Mouse (Mus musculus) heart, embryonic 14.5 days (tissue): ENCODE results near the gene Tpcn1. TPM values are rescaled to one million over a fixed set of nuclear protein-coding genes. Genes with fewer than 3 reads are reported as not detected.
A peak's percentile ranks its signal among the peaks of the same experiment; 100 is the strongest.

Experiments used
- ATAC-seq: fragments of 200-750 bp; cut with Nextera tagmentation; 2 replicates; pipeline ENCODE4 v1.8.0; 2017; ENCODE audit warnings: low read depth, moderate TSS enrichment; ENCODE audit not compliant: insufficient number of reproducible peaks, insufficient read depth, low FRiP score
- H3K27ac ChIP-seq, 2 experiments: fragments of 200-500 bp in 1 of 2; fragments of 300-500 bp in 1 of 2; sonication (generic) in 1 of 2; replicated peaks in 1 of 2; 2 replicates each; pipeline ENCODE4 v1.5.1; 2012 to 2014; ENCODE audit warnings: low read depth in 2 of 2, low read length in 2 of 2, control low read depth in 1 of 2, mild to moderate bottlenecking in 1 of 2, mixed read lengths in 1 of 2; ENCODE audit not compliant: control insufficient read depth in 1 of 2, insufficient read depth in 1 of 2
- H3K27me3 ChIP-seq: fragments of 300-500 bp; sonication (generic); 2 replicates; pipeline ENCODE4 v1.6.1; 2014; ENCODE audit warnings: mild to moderate bottlenecking, low read length, control low read depth; ENCODE audit not compliant: control insufficient read depth, insufficient read depth
- H3K36me3 ChIP-seq: fragments of 300-500 bp; sonication (generic); 2 replicates; pipeline ENCODE4 v1.6.1; 2014; ENCODE audit warnings: mild to moderate bottlenecking, control low read depth, low read length, mixed read lengths; ENCODE audit not compliant: control insufficient read depth, insufficient read depth
- H3K4me1 ChIP-seq, 2 experiments: fragments of 200-500 bp in 1 of 2; fragments of 300-500 bp in 1 of 2; sonication (generic) in 1 of 2; 2 replicates each; pipeline ENCODE4 v1.6.1; 2012 to 2014; ENCODE audit warnings: low read length in 2 of 2, control low read depth in 1 of 2, mixed read lengths in 1 of 2; ENCODE audit not compliant: control insufficient read depth in 2 of 2, insufficient read depth in 2 of 2
- H3K4me2 ChIP-seq: fragments of 300-500 bp; sonication (generic); 2 replicates; pipeline ENCODE4 v1.6.1; 2014; ENCODE audit warnings: mild to moderate bottlenecking, low read length
- H3K4me3 ChIP-seq, 2 experiments: fragments of 200-500 bp in 1 of 2; fragments of 300-500 bp in 1 of 2; sonication (generic) in 1 of 2; 2 replicates each; pipeline ENCODE4 v1.5.1; 2012 to 2014; ENCODE audit warnings: low read length in 2 of 2, mild to moderate bottlenecking in 2 of 2, control low read depth in 1 of 2, low read depth in 1 of 2, moderate library complexity in 1 of 2; ENCODE audit not compliant: control insufficient read depth in 1 of 2, insufficient read depth in 1 of 2
- H3K9ac ChIP-seq: fragments of 300-500 bp; sonication (generic); 2 replicates; pipeline ENCODE4 v1.6.1; 2014; ENCODE audit warnings: mild to moderate bottlenecking, low read length
- H3K9me3 ChIP-seq: fragments of 300-500 bp; sonication (generic); 2 replicates; pipeline ENCODE4 v1.6.1; 2016; ENCODE audit warnings: low read length, control low read depth; ENCODE audit not compliant: control insufficient read depth
- WGBS: fragments of 180-500 bp; shearing (Covaris S2); extraction: QIAGEN DNeasy Blood & Tissue Kit; methylation state at CpG from one replicate; pipeline ENCODE4 v1.1.7; 2014; 5-methylcytosine and 5-hydroxymethylcytosine counted together
- polyA plus RNA-seq: library from polyadenylated mRNA; unstranded; fragments of >200 nt; fragmentation: Nextera tagmentation; extraction: Ambion mirVana; gene quantifications from 2 replicates; pipeline ENCODE4 v1.2.1, GENCODE M21; 2014

The Tpcn1 gene
- polyA plus RNA-seq, 1 experiment from 2014 or later = 17.1 TPM

DNA sequence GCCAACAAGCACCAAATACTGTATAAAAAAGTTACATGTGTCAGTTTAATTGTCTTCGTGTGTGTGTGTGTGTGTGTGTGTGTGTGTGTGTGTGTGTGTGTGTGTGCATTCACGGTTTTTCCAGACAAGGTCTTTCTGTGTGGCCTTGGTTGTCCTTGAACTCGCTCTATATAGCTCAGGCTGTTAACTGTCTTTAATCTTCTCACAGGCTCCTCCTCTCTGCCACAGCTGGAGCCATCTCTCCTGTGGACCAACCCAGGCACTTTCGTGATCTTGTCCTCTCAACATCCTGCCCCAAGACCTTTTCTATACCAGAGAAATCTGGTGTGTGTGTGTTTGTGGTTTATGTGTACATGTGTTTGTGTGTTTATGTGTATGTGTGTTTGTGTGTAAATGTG lies 24.6 kb downstream of the Tpcn1 start:
- H3K9me3 ChIP-seq = no peaks in the 10 kb centered on the region
- 27% methylated on average over 4 of the region's 4 CpGs for WGBS
- no peak overlapping the region for H3K4me3 ChIP-seq
- no peaks in the 10 kb centered on the region for H3K36me3 ChIP-seq
- peaks cover 53 to 59% of the 10 kb centered on the region in 2 experiments for H3K4me1 ChIP-seq
- H3K27me3 ChIP-seq = no peaks in the 10 kb centered on the region
- no peak overlapping the region for H3K9ac ChIP-seq
- H3K27ac ChIP-seq = peak overlapping the region; percentile 40 to 56; a peak in 1 of 4 replicates
- no peak for ATAC-seq
- H3K4me2 ChIP-seq = no peak overlapping the region

DNA sequence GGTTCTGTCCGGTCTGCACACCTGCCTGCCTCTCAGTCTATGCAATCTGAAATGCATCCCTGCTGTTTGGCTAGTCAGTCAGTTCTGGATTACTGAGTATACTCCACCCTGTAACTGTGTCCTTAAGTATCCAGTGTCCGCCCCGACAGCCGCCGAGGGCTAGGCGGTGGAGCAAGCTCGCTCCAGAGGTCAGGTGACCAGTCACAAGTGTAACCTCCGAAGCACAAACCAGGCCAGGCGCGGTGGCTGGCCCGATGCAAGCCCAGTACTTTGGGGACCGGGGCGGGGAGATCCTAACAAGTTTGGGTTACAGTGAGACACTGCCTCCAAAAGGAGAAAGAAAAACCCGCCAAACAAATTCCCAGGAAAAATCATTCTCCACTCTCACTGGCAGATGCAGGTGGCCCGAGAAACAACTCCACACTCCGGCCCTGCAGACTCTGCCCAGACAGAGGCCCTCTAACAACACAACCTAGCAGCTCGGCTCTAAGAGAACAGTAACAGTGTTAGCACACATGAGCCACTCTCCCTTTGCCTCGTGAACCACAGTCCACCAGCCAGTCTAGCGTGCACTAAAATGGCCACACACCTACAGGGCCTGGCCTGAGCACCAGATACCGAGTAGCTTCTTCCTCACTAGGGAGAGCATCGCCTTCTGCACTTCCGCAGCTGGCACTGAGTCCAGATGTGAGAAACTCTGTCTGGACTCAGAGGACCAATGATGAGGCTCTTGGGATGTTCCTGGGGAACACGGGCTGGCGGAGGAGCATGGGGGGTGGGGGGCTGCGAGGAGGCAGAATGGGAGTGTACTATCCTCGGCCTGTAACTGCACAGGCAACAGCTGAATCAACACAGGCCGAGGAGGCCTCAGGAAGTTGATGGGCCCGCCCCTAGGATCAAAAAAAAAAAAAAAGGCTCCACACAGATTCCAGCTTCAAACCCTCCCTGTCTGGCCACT lies 25.2 kb downstream of the Tpcn1 start:
- Histone ChIP-seq H3K9ac (peak overlapping the region; percentile 23; the same call in 1 of the 2 replicates), H3K4me1 (peaks cover 50 to 54% of the 10 kb centered on the region in 2 experiments), H3K27ac (peak overlapping the region; percentile 44 to 56), H3K4me2 (no peak overlapping the region; the same call in 1 of the 2 replicates), H3K27me3 (no peaks in the 10 kb centered on the region), H3K36me3 (no peaks in the 10 kb centered on the region), H3K9me3 (no peaks in the 10 kb centered on the region), H3K4me3 (no peak overlapping the region)
- WGBS = 39% methylated on average over 28 of the region's 28 CpGs
- ATAC-seq = peak; percentile 70

DNA sequence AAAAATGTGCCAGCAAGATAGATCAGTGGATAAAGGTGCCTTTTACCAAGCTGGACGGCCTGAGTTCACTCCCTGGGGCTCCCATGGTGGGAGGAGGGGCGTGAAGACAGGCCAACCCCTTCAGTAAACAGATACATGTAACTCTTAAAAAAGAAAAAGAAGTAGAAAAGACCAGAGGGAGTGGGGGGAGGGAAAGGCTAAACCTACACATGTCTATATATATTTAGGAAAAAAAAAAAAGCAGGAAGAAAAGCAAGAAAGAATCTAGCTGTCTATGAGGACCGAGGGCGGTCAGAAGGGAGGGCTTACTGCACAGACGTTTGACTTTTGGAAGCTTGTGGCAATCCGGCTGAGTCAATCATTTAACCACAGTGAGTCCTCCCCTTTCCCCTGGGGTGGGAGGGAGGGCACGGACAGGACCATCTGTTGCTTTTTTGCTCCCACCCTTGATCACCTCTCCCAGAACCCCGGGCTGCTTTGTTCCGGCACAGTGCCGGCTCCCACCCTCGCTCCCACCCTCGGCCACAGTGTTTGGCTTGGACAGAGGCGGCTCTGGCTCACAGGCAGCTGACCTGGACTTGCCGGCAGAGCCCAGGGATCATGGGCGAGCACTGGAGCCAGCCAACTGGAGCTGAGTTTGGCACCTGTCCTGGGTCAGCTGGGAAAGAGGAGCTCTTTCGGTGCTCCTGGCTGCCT lies 27.7 kb downstream of the Tpcn1 start:
- Histone ChIP-seq H3K4me2 (peak overlapping the region; percentile 37), H3K4me3 (no peak overlapping the region), H3K36me3 (peaks cover 15% of the 10 kb centered on the region), H3K9ac (no peak overlapping the region), H3K4me1 (peaks cover 25 to 30% of the 10 kb centered on the region in 2 experiments), H3K27ac (peak overlapping the region in 1 of 2 experiments; percentile 53; a peak in 1 of 4 replicates), H3K9me3 (no peaks in the 10 kb centered on the region), H3K27me3 (no peaks in the 10 kb centered on the region)
- 33% methylated on average over 15 of the region's 16 CpGs for WGBS
- ATAC-seq = no peak; the same call in 1 of the 2 replicates

DNA sequence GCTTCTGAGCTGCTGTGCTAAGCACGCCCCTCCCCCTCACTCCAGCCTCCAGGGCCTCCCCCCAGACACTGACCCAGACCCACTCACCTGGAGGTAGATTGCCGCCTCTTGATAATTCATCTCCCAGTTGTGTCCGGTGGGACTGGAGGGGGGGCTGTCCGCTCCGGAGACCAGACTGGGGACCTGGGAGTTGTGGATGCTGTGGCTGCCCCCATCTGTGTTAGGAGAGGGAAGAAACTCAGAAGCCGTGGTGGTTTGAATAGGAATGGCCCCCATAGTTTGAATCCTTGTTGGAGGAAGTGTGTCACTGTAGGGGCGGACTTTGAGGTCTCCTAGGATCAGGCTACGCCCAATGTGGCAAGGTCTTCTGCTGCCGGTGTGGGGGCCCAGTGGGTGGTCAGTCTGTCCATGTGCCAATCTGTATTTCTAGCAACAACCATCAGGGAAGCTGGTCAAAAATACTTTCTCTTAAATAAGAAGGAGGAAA lies 28.3 kb downstream of the Tpcn1 start:
- 0 out of 4 replicates have a peak overlapping the region, but pooled peaks of 1 of the 2 experiments have one; percentile 53 for H3K27ac ChIP-seq

DNA sequence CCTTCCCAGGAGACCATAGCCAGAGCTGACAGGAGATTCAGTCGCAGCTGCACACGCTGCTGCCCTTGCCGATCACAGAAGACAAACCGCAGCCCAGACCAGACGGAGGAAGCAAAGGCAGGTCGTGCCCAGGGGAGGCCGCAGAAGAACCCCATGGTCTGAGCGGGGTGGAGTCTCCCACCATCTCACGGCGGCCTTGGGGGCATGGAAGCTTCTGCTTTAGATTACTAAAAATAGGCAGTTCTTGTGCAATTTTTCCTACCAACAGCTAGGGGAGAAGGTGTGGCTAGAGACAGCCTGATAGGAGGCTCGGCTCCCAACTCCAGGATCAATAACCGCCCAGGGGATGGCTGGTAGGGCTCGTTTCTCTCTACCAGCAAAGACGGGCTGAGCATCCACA lies 29.7 kb downstream of the Tpcn1 start:
- H3K27ac ChIP-seq = no peak overlapping the region
- H3K27me3 ChIP-seq = no peaks in the 10 kb centered on the region
- no peak for ATAC-seq
- H3K9ac ChIP-seq = no peak overlapping the region
- no peak overlapping the region for H3K4me2 ChIP-seq
- no peaks in the 10 kb centered on the region for H3K9me3 ChIP-seq
- WGBS = 53% methylated on average over 14 of the region's 14 CpGs
- H3K4me3 ChIP-seq = no peak overlapping the region
- H3K36me3 ChIP-seq = peaks cover 35% of the 10 kb centered on the region
- peaks cover 15 to 20% of the 10 kb centered on the region in 2 experiments for H3K4me1 ChIP-seq

More for the DNA sequence above, 28.3 kb downstream of the Tpcn1 start:
- H3K4me3 ChIP-seq = no peak overlapping the region
- no peaks in the 10 kb centered on the region for H3K9me3 ChIP-seq
- peaks cover 21% of the 10 kb centered on the region for H3K36me3 ChIP-seq
- WGBS = 74% methylated on average over 9 of the region's 9 CpGs
- H3K27me3 ChIP-seq = no peaks in the 10 kb centered on the region
- H3K4me1 ChIP-seq = peaks cover 19 to 26% of the 10 kb centered on the region in 2 experiments
- H3K4me2 ChIP-seq = no peak overlapping the region
- ATAC-seq = no peak
- H3K9ac ChIP-seq = no peak overlapping the region

DNA sequence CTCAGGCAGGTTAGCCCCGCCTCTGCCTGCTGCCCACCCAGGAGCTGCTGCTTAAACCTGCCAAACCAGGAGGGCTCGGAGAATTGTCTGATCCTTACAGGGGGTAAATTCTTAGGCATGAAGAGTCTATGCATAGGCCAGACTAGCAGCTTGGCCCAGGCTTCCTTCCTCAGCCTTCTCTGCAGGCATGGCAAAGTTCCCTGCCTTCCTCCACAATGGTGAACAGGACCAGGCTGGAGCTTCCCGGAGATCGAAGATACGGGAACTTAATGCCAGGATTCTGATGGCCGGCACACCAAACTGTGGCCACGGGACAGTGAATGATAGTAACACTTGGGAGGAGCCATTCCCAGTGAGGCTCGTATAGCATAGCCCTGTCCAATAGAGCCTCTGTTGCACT lies 30.4 kb downstream of the Tpcn1 start:
- peaks cover 42% of the 10 kb centered on the region for H3K36me3 ChIP-seq
- H3K4me2 ChIP-seq = no peak overlapping the region
- no peak for ATAC-seq
- H3K9ac ChIP-seq = no peak overlapping the region
- no peak overlapping the region for H3K4me3 ChIP-seq
- H3K27me3 ChIP-seq = no peaks in the 10 kb centered on the region
- WGBS = 78% methylated on average over 8 of the region's 8 CpGs
- peaks cover 8 to 14% of the 10 kb centered on the region in 2 experiments for H3K4me1 ChIP-seq
- no peaks in the 10 kb centered on the region for H3K9me3 ChIP-seq
- H3K27ac ChIP-seq = no peak overlapping the region

DNA sequence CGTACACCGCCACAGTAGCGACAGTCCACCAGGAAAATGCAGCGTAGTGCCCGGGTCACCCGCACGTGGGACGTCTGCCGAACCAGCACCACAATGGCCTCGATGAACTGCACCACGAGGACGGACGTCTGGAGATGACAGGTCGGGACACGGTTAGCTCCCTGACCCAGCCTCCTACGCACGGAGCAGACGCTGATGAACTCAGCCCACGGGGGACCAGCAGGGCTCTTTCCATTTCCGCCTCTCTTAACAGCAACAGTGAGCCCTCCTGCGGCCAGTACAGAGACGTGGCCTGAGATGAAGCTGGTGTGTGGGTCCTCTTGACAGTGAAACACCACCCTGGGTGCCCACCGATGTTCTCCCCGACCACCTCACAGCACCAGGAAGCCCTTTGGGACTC lies 32.6 kb downstream of the Tpcn1 start:
- Histone ChIP-seq H3K4me2 (no peak overlapping the region), H3K9me3 (no peaks in the 10 kb centered on the region), H3K36me3 (peaks cover 58% of the 10 kb centered on the region), H3K4me3 (no peak overlapping the region), H3K9ac (no peak overlapping the region), H3K27me3 (no peaks in the 10 kb centered on the region), H3K4me1 (peaks cover 0 to 6% of the 10 kb centered on the region in 2 experiments; a peak in 2 of 4 replicates), H3K27ac (no peak overlapping the region)
- ATAC-seq = no peak
- WGBS = 86% methylated on average over 24 of the region's 24 CpGs
